Mouse (Mus musculus) intestine, embryonic 15.5 days (tissue): Measurements from ENCODE around the gene Mios. TPM values are rescaled to one million over a fixed set of nuclear protein-coding genes. Genes with fewer than 3 reads are reported as not detected.

Experiments
- ATAC-seq: fragments of 200-750 bp; cut with Nextera tagmentation; 2 replicates; pipeline ENCODE4 v1.8.0; 2017; ENCODE audit warnings: moderate TSS enrichment, moderate library complexity
- H3K27ac ChIP-seq: fragments of 300-500 bp; sonication (generic); 2 replicates; pipeline ENCODE4 v1.5.1; 2015; ENCODE audit warnings: mild to moderate bottlenecking, inconsistent platforms
- H3K27me3 ChIP-seq: fragments of 300-500 bp; sonication (generic); replicated peaks from 2 replicates; pipeline ENCODE4 v1.6.1; 2015; ENCODE audit warnings: inconsistent platforms
- H3K36me3 ChIP-seq: fragments of 300-500 bp; sonication (generic); 2 replicates; pipeline ENCODE4 v1.6.1; 2015; ENCODE audit warnings: inconsistent platforms
- H3K4me1 ChIP-seq: fragments of 300-500 bp; sonication (generic); replicated peaks from 2 replicates; pipeline ENCODE4 v1.6.1; 2015; ENCODE audit warnings: inconsistent platforms
- H3K4me2 ChIP-seq: fragments of 300-500 bp; sonication (generic); replicated peaks from 2 replicates; pipeline ENCODE4 v1.6.1; 2015; ENCODE audit warnings: mild to moderate bottlenecking, inconsistent platforms
- H3K4me3 ChIP-seq: fragments of 300-500 bp; sonication (generic); replicated peaks from 2 replicates; pipeline ENCODE4 v1.5.1; 2015; ENCODE audit warnings: inconsistent platforms
- H3K9ac ChIP-seq: fragments of 300-500 bp; sonication (generic); 2 replicates; pipeline ENCODE4 v1.6.1; 2015; ENCODE audit warnings: inconsistent platforms
- H3K9me3 ChIP-seq: fragments of 300-500 bp; sonication (generic); 2 replicates; pipeline ENCODE4 v1.6.1; 2016; ENCODE audit warnings: inconsistent platforms
- WGBS: fragments of 180-500 bp; shearing (Covaris S2); methylation state at CpG from one replicate; pipeline ENCODE4 v1.1.7; 2015; 5-methylcytosine and 5-hydroxymethylcytosine counted together
- polyA plus RNA-seq: library from polyadenylated mRNA; unstranded; fragments of >200 nt; fragmentation: Nextera tagmentation; extraction: Ambion mirVana; gene quantifications from 2 replicates; pipeline ENCODE4 v1.2.1, GENCODE M21; 2015

The Mios gene
- polyA plus RNA-seq, 1 experiment from 2014 or later: 22.6 TPM

DNA sequence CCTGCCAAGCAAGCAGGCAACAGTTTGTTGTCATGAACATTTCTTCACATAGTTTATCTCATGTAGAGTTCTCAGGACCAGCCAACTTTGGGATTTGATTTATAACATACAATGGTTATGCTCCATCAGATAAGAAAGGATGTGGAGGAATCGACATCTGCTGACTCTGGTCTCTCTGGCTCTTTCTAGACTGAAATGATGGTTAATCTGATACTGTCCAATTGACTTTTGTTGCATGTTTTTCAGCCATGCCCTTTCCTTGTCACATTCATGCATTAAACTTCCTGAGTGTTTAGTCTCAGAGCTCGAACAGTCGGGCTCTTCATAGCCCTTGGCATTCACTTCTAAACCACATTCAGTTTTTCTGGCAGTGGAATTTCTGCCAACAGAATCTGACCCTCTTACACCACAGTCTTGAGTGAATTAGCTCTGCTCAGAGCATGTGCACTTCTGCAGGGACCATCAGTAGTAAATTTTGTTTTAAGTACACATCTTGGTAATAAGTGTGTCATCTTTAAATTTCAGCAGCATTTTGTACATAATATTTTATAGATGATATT is 76.5 kb downstream of the Mios start:
- Histone ChIP-seq H3K4me3 (no peak overlapping the region), H3K4me2 (no peak overlapping the region), H3K9ac (no peak overlapping the region), H3K4me1 (no peaks in the 10 kb centered on the region), H3K27me3 (no peaks in the 10 kb centered on the region), H3K9me3 (no peaks in the 10 kb centered on the region), H3K27ac (no peak overlapping the region), H3K36me3 (no peaks in the 10 kb centered on the region)
- 70% methylated on average over 3 of the region's 3 CpGs for WGBS
- no peak for ATAC-seq

Other genes starting within 250 kb of the Mios start
- gene Col28a1, start 16.6 kb upstream of the Mios start, polyA plus RNA-seq: 2.6 and 3.0 TPM in 2 replicates
- gene Rpa3, start 50.0 kb downstream of the Mios start, polyA plus RNA-seq: 144 and 172 TPM in 2 replicates
- 24.9 and 25.5 TPM in 2 replicates for gene Umad1, start 50.1 kb downstream of the Mios start, polyA plus RNA-seq
- 5.1 and 6.7 TPM in 2 replicates for gene Gm45062, start 50.2 kb downstream of the Mios start, polyA plus RNA-seq